Mouse (Mus musculus): ENCODE results near the gene Tm2d1. TPM values are rescaled to one million over a fixed set of nuclear protein-coding genes. Genes with fewer than 3 reads are reported as not detected.
"Not testable (repeated sequence)": the region's sequence is repeated elsewhere in the genome, so short reads cannot be mapped to it uniquely, and the experiment has no call there.

Gene Tm2d1
- 10 to 100 TPM; 35.1 to 39.4 TPM for total RNA-seq (2021)
- long read RNA-seq, experiment 1, transcript Tm2d1-202 (7 exons, 1,027 nt), result major isoform, 44 of 46 reads
- long read RNA-seq, experiment 1, partial matches to known transcripts, result 1 of 46 reads
- long read RNA-seq, experiment 1, other reads (novel, unspliced or antisense), result 1 of 46 reads
- long read RNA-seq, experiment 2, transcript Tm2d1-202 (7 exons, 1,027 nt), result major isoform, 35 of 36 reads
- long read RNA-seq, experiment 2, partial matches to known transcripts, result 1 of 36 reads
- long read RNA-seq, experiment 2, other reads (novel, unspliced or antisense), result 0 of 36 reads

- Histone ChIP-seq H3K4me3 (peak within 1 kb of the TSS; percentile 99), H3K27ac (peak within 1 kb of the TSS; percentile 91)
- intact Hi-C loops (cut with DNase I), result loop anchor here (5.0 kb wide), 1 partner anchor 631 kb away; no protein-coding TSS in a partner anchor
- no peak for TF ChIP-seq CTCF (IDR thresholded peaks at IDR 0.05)
- DNase-seq, result peak; percentile 91
Measured at GRCm38 (mm10) chr4:98382716-98383424, at the start of gene Tm2d1. Gene Tm2d1, minus strand, starts transcription at chr4:98383306.

- intact Hi-C loops (cut with DNase I), result no loop called here
- Histone ChIP-seq H3K4me3 (no peak overlapping the region), H3K27ac (no peak overlapping the region)
- no peak for TF ChIP-seq CTCF (IDR thresholded peaks at IDR 0.05)
- DNase-seq, result no peak
Measured at GRCm38 (mm10) chr4:98428371-98428770, 45.3 kb upstream of the Tm2d1 start.

GRCm38 (mm10) chr4:98415150-98415549 is 32.0 kb upstream of the Tm2d1 start:
- intact Hi-C loops (cut with DNase I); H3K4me3 ChIP-seq; DNase-seq; H3K27ac ChIP-seq: not testable (repeated sequence)

DNA sequence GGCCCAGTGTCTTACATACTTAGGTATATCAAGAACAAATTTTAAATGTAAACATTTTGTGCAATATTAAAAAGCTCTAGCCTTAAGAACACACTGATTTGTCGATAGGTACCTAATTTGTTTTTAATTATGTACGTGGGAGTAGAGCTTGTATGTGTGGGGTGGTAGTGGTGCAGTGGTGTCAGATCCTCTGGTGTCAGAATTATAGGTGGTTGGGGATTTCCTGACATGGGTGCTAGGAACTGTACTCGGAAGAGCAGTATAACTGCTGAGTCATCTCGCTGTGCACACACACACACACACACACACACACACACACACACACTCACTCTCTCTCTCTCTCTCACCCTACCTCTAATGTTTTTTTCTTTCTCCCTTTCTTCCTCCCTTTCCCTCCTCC is 25.3 kb upstream of the Tm2d1 start:
- intact Hi-C loops (cut with DNase I), result no loop called here
- Histone ChIP-seq H3K27ac (no peak overlapping the region), H3K4me3 (no peak overlapping the region)
- no peak for TF ChIP-seq CTCF (IDR thresholded peaks at IDR 0.05)
- DNase-seq, result no peak

DNA sequence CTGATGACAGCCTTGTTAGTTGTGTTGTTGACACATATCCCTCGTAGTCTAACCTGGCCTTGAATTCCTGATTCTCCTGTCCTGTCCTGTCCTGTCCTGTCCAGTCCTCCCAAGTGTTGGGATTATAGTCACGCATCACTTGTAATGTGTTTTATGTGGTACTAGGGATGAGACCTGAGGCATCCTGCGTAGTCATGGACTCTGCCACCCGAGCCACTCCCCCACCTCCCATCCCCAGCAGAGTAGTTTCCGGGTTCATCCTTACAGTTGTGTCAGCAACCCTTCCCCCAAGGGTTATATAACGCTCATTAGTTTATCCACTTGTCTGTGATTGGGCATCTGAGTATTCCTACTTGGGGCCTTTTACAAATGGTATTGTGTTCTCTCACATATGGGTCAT is 21.3 kb upstream of the Tm2d1 start:
- TF ChIP-seq CTCF (IDR thresholded peaks at IDR 0.05), result no peak
- DNase-seq, result no peak
- intact Hi-C loops (cut with DNase I), result no loop called here
- H3K27ac ChIP-seq, result no peak overlapping the region
- H3K4me3 ChIP-seq, result no peak overlapping the region

GRCm38 (mm10) chr4:98403492-98403891 is 20.4 kb upstream of the Tm2d1 start:
- no peak for DNase-seq
- intact Hi-C loops (cut with DNase I), result no loop called here
- H3K27ac ChIP-seq, result no peak overlapping the region
- no peak overlapping the region for H3K4me3 ChIP-seq
- TF ChIP-seq CTCF (IDR thresholded peaks at IDR 0.05), result no peak

- no peak for DNase-seq
- no peak overlapping the region for H3K4me3 ChIP-seq
- no peak overlapping the region for H3K27ac ChIP-seq
- intact Hi-C loops (cut with DNase I), result no loop called here
- no peak for TF ChIP-seq CTCF (IDR thresholded peaks at IDR 0.05)
Measured at GRCm38 (mm10) chr4:98401584-98401962, 18.5 kb upstream of the Tm2d1 start.

DNA sequence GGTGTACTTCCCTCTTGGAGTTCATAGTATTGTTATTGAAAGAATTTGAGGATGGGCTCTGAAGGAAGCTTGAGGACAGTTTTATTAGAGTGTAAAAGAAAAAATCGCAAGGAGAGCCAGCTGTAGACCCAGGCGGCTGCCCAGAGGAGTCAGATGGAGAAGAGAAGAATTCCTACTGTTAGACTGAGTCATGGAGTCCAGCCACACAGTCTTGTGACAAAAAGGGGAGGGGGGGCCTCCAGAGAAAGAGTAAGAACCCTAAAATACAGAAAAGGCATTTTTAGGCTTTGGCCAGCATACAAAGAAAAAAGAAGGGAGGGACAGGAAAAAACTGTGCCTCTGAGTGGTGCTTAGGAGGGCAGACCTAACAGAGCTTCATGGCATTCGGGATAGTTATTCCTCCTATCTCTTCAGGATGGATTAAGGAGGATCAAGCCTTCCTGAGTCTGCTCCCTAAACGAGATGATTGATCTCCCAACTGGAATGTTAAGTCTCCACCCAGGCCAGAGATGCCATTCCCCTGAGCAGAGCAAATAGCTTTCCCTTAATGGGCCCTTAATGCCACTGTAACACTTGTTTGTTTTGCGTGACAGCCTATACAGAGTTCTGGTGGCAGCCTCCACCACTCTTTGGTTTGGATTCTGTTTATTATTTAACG is 17.9 kb upstream of the Tm2d1 start:
- no peak for DNase-seq
- TF ChIP-seq CTCF (IDR thresholded peaks at IDR 0.05), result no peak
- Histone ChIP-seq H3K4me3 (no peak overlapping the region), H3K27ac (no peak overlapping the region)
- intact Hi-C loops (cut with DNase I), result no loop called here

- peak; percentile 69 for DNase-seq
- intact Hi-C loops (cut with DNase I), result no loop called here
- peak within 1 kb of the TSS; percentile 85 for H3K27ac ChIP-seq
- H3K4me3 ChIP-seq, result peak within 1 kb of the TSS; percentile 91
- TF ChIP-seq CTCF (IDR thresholded peaks at IDR 0.05), result peak; percentile 4; the same call in 1 of the 2 replicates
Measured at GRCm38 (mm10) chr4:98395690-98396437, 12.8 kb upstream of the Tm2d1 start, which contains the start of gene Patj. Gene Patj, plus strand, starts transcription at chr4:98395785.

- no peak for TF ChIP-seq CTCF (IDR thresholded peaks at IDR 0.05)
- intact Hi-C loops (cut with DNase I), result no loop called here
- no peak for DNase-seq
- Histone ChIP-seq H3K27ac (peak overlapping the region; percentile 85), H3K4me3 (peak overlapping the region; percentile 91)
Measured at GRCm38 (mm10) chr4:98395346-98395689, 12.2 kb upstream of the Tm2d1 start.

DNA sequence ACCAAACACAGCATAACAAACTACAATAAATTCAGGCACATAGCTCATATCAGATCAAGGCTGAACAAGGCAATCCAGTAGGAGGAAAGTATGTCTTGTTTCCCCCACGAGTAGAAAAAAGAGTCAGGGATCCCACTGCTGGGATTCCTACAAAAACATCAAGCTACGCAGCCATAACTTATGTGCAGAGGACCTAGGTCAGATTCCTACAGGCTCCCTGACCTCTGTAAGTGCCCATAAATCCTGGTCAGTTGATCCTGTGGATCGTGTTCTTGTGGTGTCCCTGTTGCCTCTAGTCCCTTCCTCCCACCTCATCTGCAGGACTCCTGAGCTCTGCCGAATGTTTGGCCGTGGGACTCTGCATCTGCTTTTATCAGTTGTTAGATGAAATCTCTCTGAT is 1.9 kb upstream of the Tm2d1 start:
- intact Hi-C loops (cut with DNase I), result no loop called here
- Histone ChIP-seq H3K4me3 (no peak overlapping the region), H3K27ac (no peak overlapping the region)
- DNase-seq, result no peak
- TF ChIP-seq CTCF (IDR thresholded peaks at IDR 0.05), result no peak

DNA sequence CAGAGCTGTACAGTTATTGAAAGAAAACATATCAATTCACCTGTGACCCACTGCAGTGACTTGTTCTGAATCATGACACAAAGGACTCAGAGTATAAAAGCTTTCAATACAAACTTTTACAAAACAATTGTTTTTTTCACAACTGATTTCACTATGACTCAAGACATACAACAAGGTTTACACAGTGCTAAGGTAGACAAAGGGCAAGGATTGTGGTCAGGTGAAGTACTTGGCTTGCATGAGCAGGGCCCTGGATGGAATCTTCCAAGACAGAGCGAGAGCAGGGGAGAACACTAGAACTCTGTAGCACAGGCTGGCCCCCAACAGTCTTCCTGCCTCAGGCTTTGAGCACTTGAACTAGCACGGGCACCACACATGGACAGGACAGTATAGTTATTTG is 6.2 kb downstream of the Tm2d1 start:
- TF ChIP-seq CTCF (IDR thresholded peaks at IDR 0.05), result no peak
- DNase-seq, result no peak
- Histone ChIP-seq H3K4me3 (no peak overlapping the region), H3K27ac (peak overlapping the region; percentile 70; the same call in 1 of the 2 replicates)
- intact Hi-C loops (cut with DNase I), result no loop called here

Data from gastrocnemius, adult 2 months (tissue).